Mouse (Mus musculus): ENCODE measurements around the gene Tnk2. TPM values are rescaled to one million over a fixed set of nuclear protein-coding genes. Genes with fewer than 3 reads are reported as not detected.

The Tnk2 gene
- polyA plus RNA-seq, 1 experiment from 2014 or later, result 12.5 TPM

- Histone ChIP-seq H3K4me3 (no peak overlapping the region), H3K4me1 (peaks cover 12% of the 10 kb centered on the region), H3K4me2 (replicated peaks) (no peak overlapping the region), H3K9ac (no peak overlapping the region), H3K9me3 (no peaks in the 10 kb centered on the region), H3K27me3 (replicated peaks) (no peaks in the 10 kb centered on the region), H3K36me3 (no peaks in the 10 kb centered on the region), H3K27ac (no peak overlapping the region)
- ATAC-seq (ENCODE audit: low FRiP score, low read depth), result no peak
- 80% methylated on average over 6 of the region's 6 CpGs for WGBS
Measured at GRCm38 (mm10) chr16:32654071-32654733, 10.5 kb downstream of the Tnk2 start.

GRCm38 (mm10) chr16:32655534-32655933 lies 11.9 kb downstream of the Tnk2 start:
- Histone ChIP-seq H3K4me3 (no peak overlapping the region), H3K9ac (no peak overlapping the region), H3K9me3 (no peaks in the 10 kb centered on the region), H3K36me3 (no peaks in the 10 kb centered on the region), H3K4me2 (replicated peaks) (no peak overlapping the region), H3K27ac (no peak overlapping the region), H3K4me1 (peaks cover 25% of the 10 kb centered on the region), H3K27me3 (replicated peaks) (no peaks in the 10 kb centered on the region)
- WGBS, result 93% methylated on average over 4 of the region's 4 CpGs
- ATAC-seq (ENCODE audit: low FRiP score, low read depth), result no peak

- H3K36me3 ChIP-seq, result no peaks in the 10 kb centered on the region
- H3K4me1 ChIP-seq, result peaks cover 33% of the 10 kb centered on the region
- WGBS, result 83% methylated on average over 8 of the region's 8 CpGs
- H3K27ac ChIP-seq, result no peak overlapping the region
- H3K9me3 ChIP-seq, result no peaks in the 10 kb centered on the region
- ATAC-seq (ENCODE audit: low FRiP score, low read depth), result no peak
- H3K4me2 ChIP-seq (replicated peaks), result no peak overlapping the region
- no peak overlapping the region for H3K4me3 ChIP-seq
- H3K27me3 ChIP-seq (replicated peaks), result no peaks in the 10 kb centered on the region
- H3K9ac ChIP-seq, result no peak overlapping the region
Measured at GRCm38 (mm10) chr16:32656321-32656720, 12.6 kb downstream of the Tnk2 start.

- no peaks in the 10 kb centered on the region for H3K27me3 ChIP-seq (replicated peaks)
- H3K4me1 ChIP-seq, result peaks cover 38% of the 10 kb centered on the region
- no peaks in the 10 kb centered on the region for H3K36me3 ChIP-seq
- H3K4me2 ChIP-seq (replicated peaks), result no peak overlapping the region
- H3K9ac ChIP-seq, result no peak overlapping the region
- no peak for ATAC-seq (ENCODE audit: low FRiP score, low read depth)
- H3K4me3 ChIP-seq, result no peak overlapping the region
- WGBS, result 87% methylated on average over 8 of the region's 8 CpGs
- no peaks in the 10 kb centered on the region for H3K9me3 ChIP-seq
- H3K27ac ChIP-seq, result no peak overlapping the region
Measured at GRCm38 (mm10) chr16:32656794-32657193, 13.1 kb downstream of the Tnk2 start.

GRCm38 (mm10) chr16:32657498-32658250 lies 14.0 kb downstream of the Tnk2 start:
- no peak for ATAC-seq (ENCODE audit: low FRiP score, low read depth)
- Histone ChIP-seq H3K4me2 (replicated peaks) (peak overlapping the region; percentile 64), H3K9me3 (no peaks in the 10 kb centered on the region), H3K27ac (no peak overlapping the region), H3K9ac (no peak overlapping the region), H3K27me3 (replicated peaks) (no peaks in the 10 kb centered on the region), H3K4me1 (peaks cover 43% of the 10 kb centered on the region), H3K36me3 (no peaks in the 10 kb centered on the region), H3K4me3 (no peak overlapping the region)
- whole genome bisulfite sequencing, result 93% methylated on average over 16 of the region's 16 CpGs

GRCm38 (mm10) chr16:32658743-32659171 lies 15.1 kb downstream of the Tnk2 start:
- Histone ChIP-seq H3K4me2 (replicated peaks) (peak overlapping the region; percentile 64), H3K9ac (peak overlapping the region; percentile 45), H3K4me1 (peaks cover 53% of the 10 kb centered on the region), H3K27me3 (replicated peaks) (no peaks in the 10 kb centered on the region), H3K27ac (peak overlapping the region; percentile 50; the same call in 1 of the 2 replicates), H3K9me3 (no peaks in the 10 kb centered on the region), H3K4me3 (peak overlapping the region; percentile 36), H3K36me3 (no peaks in the 10 kb centered on the region)
- 6% methylated on average over 20 of the region's 21 CpGs for WGBS
- ATAC-seq (ENCODE audit: low FRiP score, low read depth), result peak; percentile 18; the same call in 1 of the 2 replicates

GRCm38 (mm10) chr16:32659385-32659784 lies 15.7 kb downstream of the Tnk2 start:
- peaks cover 55% of the 10 kb centered on the region for H3K4me1 ChIP-seq
- H3K4me2 ChIP-seq (replicated peaks), result peak overlapping the region; percentile 64
- H3K9me3 ChIP-seq, result no peaks in the 10 kb centered on the region
- no peaks in the 10 kb centered on the region for H3K36me3 ChIP-seq
- 0 out of 2 replicates have a peak, but pooled peaks have one; percentile 15 for ATAC-seq (ENCODE audit: low FRiP score, low read depth)
- H3K9ac ChIP-seq, result peak overlapping the region; percentile 45
- H3K27ac ChIP-seq, result peak overlapping the region; percentile 50; the same call in 1 of the 2 replicates
- peak overlapping the region; percentile 36 for H3K4me3 ChIP-seq
- H3K27me3 ChIP-seq (replicated peaks), result no peaks in the 10 kb centered on the region
- WGBS, result 6% methylated on average over 8 of the region's 8 CpGs

GRCm38 (mm10) chr16:32660095-32660494 lies 16.4 kb downstream of the Tnk2 start:
- Histone ChIP-seq H3K27me3 (replicated peaks) (no peaks in the 10 kb centered on the region), H3K4me1 (peaks cover 55% of the 10 kb centered on the region), H3K9ac (no peak overlapping the region), H3K4me3 (no peak overlapping the region), H3K9me3 (no peaks in the 10 kb centered on the region), H3K36me3 (peaks cover 2% of the 10 kb centered on the region; the same call in 1 of the 2 replicates), H3K4me2 (replicated peaks) (no peak overlapping the region; the same call in 1 of the 2 replicates), H3K27ac (no peak overlapping the region)
- WGBS, result 63% methylated on average over 1 of the region's 1 CpGs
- no peak for ATAC-seq (ENCODE audit: low FRiP score, low read depth)

GRCm38 (mm10) chr16:32660557-32661321 lies 17.1 kb downstream of the Tnk2 start:
- peak; percentile 70 for ATAC-seq (ENCODE audit: low FRiP score, low read depth)
- 25% methylated on average over 10 of the region's 10 CpGs for WGBS
- H3K4me1 ChIP-seq, result peaks cover 57% of the 10 kb centered on the region
- H3K4me3 ChIP-seq, result no peak overlapping the region
- H3K27me3 ChIP-seq (replicated peaks), result no peaks in the 10 kb centered on the region
- peaks cover 2% of the 10 kb centered on the region for H3K36me3 ChIP-seq
- H3K9me3 ChIP-seq, result no peaks in the 10 kb centered on the region
- peak overlapping the region; percentile 45 for H3K4me2 ChIP-seq (replicated peaks)
- H3K27ac ChIP-seq, result peak overlapping the region; percentile 50
- H3K9ac ChIP-seq, result peak overlapping the region; percentile 30

GRCm38 (mm10) chr16:32661493-32661921 lies 17.8 kb downstream of the Tnk2 start:
- 0 out of 2 replicates have a peak overlapping the region, but pooled peaks have one; percentile 7 for H3K4me3 ChIP-seq
- H3K4me2 ChIP-seq (replicated peaks), result peak overlapping the region; percentile 45
- 50% methylated on average over 10 of the region's 10 CpGs for WGBS
- H3K27me3 ChIP-seq (replicated peaks), result no peaks in the 10 kb centered on the region
- H3K36me3 ChIP-seq, result peaks cover 2% of the 10 kb centered on the region
- ATAC-seq (ENCODE audit: low FRiP score, low read depth), result peak; percentile 29; the same call in 1 of the 2 replicates
- peaks cover 64% of the 10 kb centered on the region for H3K4me1 ChIP-seq
- H3K9ac ChIP-seq, result peak overlapping the region; percentile 30
- H3K27ac ChIP-seq, result peak overlapping the region; percentile 50
- no peaks in the 10 kb centered on the region for H3K9me3 ChIP-seq

GRCm38 (mm10) chr16:32662372-32662771 lies 18.7 kb downstream of the Tnk2 start:
- Histone ChIP-seq H3K36me3 (peaks cover 2% of the 10 kb centered on the region), H3K4me2 (replicated peaks) (peak overlapping the region; percentile 45), H3K27me3 (replicated peaks) (no peaks in the 10 kb centered on the region), H3K27ac (no peak overlapping the region), H3K4me3 (no peak overlapping the region), H3K9me3 (no peaks in the 10 kb centered on the region), H3K4me1 (peaks cover 68% of the 10 kb centered on the region), H3K9ac (0 out of 2 replicates have a peak overlapping the region, but pooled peaks have one; percentile 30)
- WGBS, result 92% methylated on average over 7 of the region's 7 CpGs
- ATAC-seq (ENCODE audit: low FRiP score, low read depth), result no peak
